Mouse (Mus musculus) monocyte, adult 2 months (primary cell): ENCODE measurements around the gene Mtif2.

Source experiments
- DNase-seq, 2 experiments: peaks; one replicate each; pipeline ENCODE4 v3.0.0; 2022; ENCODE audit warnings: low spot score in 2 of 2, low read depth in 1 of 2

Mtif2 gene

GRCm38 (mm10) chr11:29549425-29549778, 23.2 kb downstream of the Mtif2 start:
- peak in 1 of 2 experiments; percentile 9 for DNase-seq

GRCm38 (mm10) chr11:29560452-29560851, 34.2 kb downstream of the Mtif2 start:
- DNase-seq, result no peak

- DNase-seq, result no peak
These were observed 34.8 kb downstream of the Mtif2 start for GRCm38 (mm10) chr11:29560990-29561389.

GRCm38 (mm10) chr11:29563406-29563805, 37.2 kb downstream of the Mtif2 start:
- DNase-seq, result no peak

- no peak for DNase-seq
These were observed 45.3 kb downstream of the Mtif2 start for GRCm38 (mm10) chr11:29571536-29571935.

GRCm38 (mm10) chr11:29572656-29573055, 46.4 kb downstream of the Mtif2 start:
- no peak for DNase-seq

- no peak for DNase-seq
These were observed 53.4 kb downstream of the Mtif2 start for GRCm38 (mm10) chr11:29579610-29580009.
